Mouse (Mus musculus) megakaryocyte, embryonic 14.5 days (primary cell): Measurements from ENCODE around the gene Mdfic.

Experiments
- FLI1 ChIP-seq: IDR thresholded peaks from 2 replicates; pipeline ENCODE4 v1.6.1; 2012; ENCODE audit warnings: low read length, inconsistent platforms, mixed read lengths
- GATA1 ChIP-seq: IDR thresholded peaks from 3 replicates; pipeline ENCODE4 v1.6.1; 2012; ENCODE audit warnings: mixed read lengths, low read length, inconsistent platforms, borderline replicate concordance

- TF ChIP-seq GATA1 (no peak), FLI1 (no peak)
Measured at GRCm38 (mm10) chr6:15807382-15807781, 86.9 kb downstream of the Mdfic start.
